Mouse (Mus musculus) common myeloid progenitor, adult 5-6 weeks (primary cell): Measurements from ENCODE around the gene Phip. TPM values are rescaled to one million over a fixed set of nuclear protein-coding genes. Genes with fewer than 3 reads are reported as not detected.

ENCODE experiments used
- ATAC-seq: replicated peaks from 2 replicates; pipeline ENCODE4 v1.8.0; 2016; ENCODE audit warnings: low read depth, mild to moderate bottlenecking, moderate TSS enrichment, inconsistent platforms; ENCODE audit not compliant: poor library complexity, severe bottlenecking
- total RNA-seq: library from RNA; stranded (forward); fragments of 200-1000, 187-1606 nt; gene quantifications from 2 replicates; pipeline ENCODE4 v1.2.3, GENCODE M21; 2017

Phip gene
- total RNA-seq = 170 and 191 TPM in 2 replicates

- ATAC-seq = peak; percentile 74
These were observed at the start of gene Phip for GRCm38 (mm10) chr9:82975342-82976215. Gene Phip (minus strand): TSS chr9:82975516.

GRCm38 (mm10) chr9:83023724-83024123 lies 48.4 kb upstream of the Phip start:
- peak; percentile 47 for ATAC-seq

- no peak for ATAC-seq
These were observed 39.2 kb upstream of the Phip start for GRCm38 (mm10) chr9:83014516-83014915.

GRCm38 (mm10) chr9:83008306-83008705 lies 33.0 kb upstream of the Phip start:
- ATAC-seq = no peak

- ATAC-seq = no peak
These were observed 26.0 kb upstream of the Phip start for GRCm38 (mm10) chr9:83001342-83001741.

GRCm38 (mm10) chr9:82997765-82998500 lies 22.6 kb upstream of the Phip start:
- ATAC-seq = no peak

- no peak for ATAC-seq
These were observed 1.6 kb upstream of the Phip start for GRCm38 (mm10) chr9:82976936-82977335.

- no peak for ATAC-seq
These were observed 903 bp upstream of the Phip start for GRCm38 (mm10) chr9:82976219-82976618.

- peak; percentile 29; the same call in 1 of the 2 replicates for ATAC-seq
These were observed 364 bp downstream of the Phip start for GRCm38 (mm10) chr9:82974962-82975341.

GRCm38 (mm10) chr9:82974187-82974861 lies 992 bp downstream of the Phip start:
- peak; percentile 53 for ATAC-seq

GRCm38 (mm10) chr9:82973321-82973892 lies 1.9 kb downstream of the Phip start:
- no peak for ATAC-seq

GRCm38 (mm10) chr9:82971433-82971832 lies 3.9 kb downstream of the Phip start:
- no peak for ATAC-seq

- ATAC-seq = no peak
These were observed 8.2 kb downstream of the Phip start for GRCm38 (mm10) chr9:82967076-82967621.

- no peak for ATAC-seq
These were observed 11.3 kb downstream of the Phip start for GRCm38 (mm10) chr9:82963981-82964380.

- no peak for ATAC-seq
These were observed 14.0 kb downstream of the Phip start for GRCm38 (mm10) chr9:82961352-82961751.

GRCm38 (mm10) chr9:82955267-82955666 lies 20.0 kb downstream of the Phip start:
- 0 out of 2 replicates have a peak, but pooled peaks have one; percentile 47 for ATAC-seq

- no peak for ATAC-seq
These were observed 23.0 kb downstream of the Phip start for GRCm38 (mm10) chr9:82952330-82952729.

- no peak for ATAC-seq
These were observed 23.8 kb downstream of the Phip start for GRCm38 (mm10) chr9:82951435-82952004.

GRCm38 (mm10) chr9:82907246-82907645 lies 68.1 kb downstream of the Phip start:
- ATAC-seq = no peak

GRCm38 (mm10) chr9:82888645-82889044 lies 86.7 kb downstream of the Phip start:
- ATAC-seq = no peak
